Mouse (Mus musculus) spleen, adult 2 months (tissue): Measurements from ENCODE around the gene Igsf21. TPM values are rescaled to one million over a fixed set of nuclear protein-coding genes. Genes with fewer than 3 reads are reported as not detected.

ENCODE experiments used
- DNase-seq, 2 experiments: peaks; one replicate each; pipeline versions ENCODE4 v3.0.0 to v3.0.0-alpha.2; 2012 to 2021; ENCODE audit warnings: low spot score in 2 of 2, low read depth in 1 of 2
- H3K27ac ChIP-seq: fragments of 200-500 bp; 2 replicates; pipeline ENCODE4 v1.5.1; 2012; ENCODE audit warnings: low read length, inconsistent platforms; ENCODE audit not compliant: insufficient read depth
- H3K27me3 ChIP-seq: fragments of 200-500 bp; 2 replicates; pipeline ENCODE4 v1.6.1; 2012; ENCODE audit warnings: mild to moderate bottlenecking, moderate library complexity, low read length, inconsistent platforms; ENCODE audit not compliant: control insufficient read depth, insufficient read depth
- H3K36me3 ChIP-seq: fragments of 200-500 bp; 2 replicates; pipeline ENCODE4 v1.6.1; 2012; ENCODE audit warnings: mild to moderate bottlenecking, low read length, inconsistent platforms; ENCODE audit not compliant: control insufficient read depth, insufficient read depth
- H3K4me1 ChIP-seq: fragments of 200-500 bp; 2 replicates; pipeline ENCODE4 v1.6.1; 2011; ENCODE audit warnings: inconsistent platforms; ENCODE audit not compliant: control insufficient read depth, insufficient read depth, insufficient read length
- H3K4me3 ChIP-seq: fragments of 200-500 bp; 2 replicates; pipeline ENCODE4 v1.5.1; 2011; ENCODE audit warnings: mild to moderate bottlenecking, inconsistent platforms; ENCODE audit not compliant: insufficient read depth, insufficient read length; ENCODE audit errors: extremely low read depth
- CTCF ChIP-seq: fragments of 200-500 bp; IDR thresholded peaks from 2 replicates; pipeline ENCODE4 v1.5.1; 2011; ENCODE audit warnings: mild to moderate bottlenecking, inconsistent platforms; ENCODE audit not compliant: insufficient read depth, insufficient read length, insufficient replicate concordance; ENCODE audit errors: extremely low read depth
- POLR2A ChIP-seq: fragments of 200-500 bp; IDR thresholded peaks from 2 replicates; pipeline ENCODE4 v1.6.1; 2011; ENCODE audit warnings: low read depth, low read length, inconsistent platforms
- WGBS: fragments of 180-500 bp; shearing (Covaris S2); methylation state at CpG from one replicate; pipeline ENCODE4 v1.1.7; 2018; 5-methylcytosine and 5-hydroxymethylcytosine counted together
- polyA plus RNA-seq: library from polyadenylated mRNA; depleted of rRNA; stranded (reverse); fragments of >200 nt; gene quantifications from 2 replicates; pipeline ENCODE4 v1.2.3, GENCODE M21; 2012

Gene Igsf21
- polyA plus RNA-seq, 1 experiment = 0.05 TPM

DNA sequence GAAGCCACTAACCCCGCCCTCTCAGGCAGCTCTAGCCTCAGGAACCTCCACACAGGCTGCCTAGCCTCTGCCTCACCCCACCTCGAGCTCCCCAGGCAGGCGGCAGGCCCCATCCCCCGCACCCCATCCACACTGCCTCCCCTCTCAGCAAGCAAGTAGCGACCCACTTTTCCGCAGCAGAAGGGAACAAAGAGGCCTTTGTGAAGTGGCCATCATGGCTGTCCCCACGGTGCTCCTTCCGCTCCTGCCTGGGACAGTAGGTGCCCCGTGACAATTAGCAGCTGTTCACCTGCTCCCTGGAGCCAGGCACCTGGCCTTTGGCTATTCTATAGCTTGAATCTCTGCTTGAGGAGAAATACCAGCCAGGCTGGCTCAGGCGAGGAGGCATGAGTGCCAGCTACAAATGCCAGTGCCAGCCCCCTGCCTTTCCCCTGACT, 9.3 kb downstream of the Igsf21 start:
- Histone ChIP-seq H3K4me3 (no peak overlapping the region), H3K36me3 (no peaks in the 10 kb centered on the region), H3K4me1 (no peaks in the 10 kb centered on the region), H3K27ac (no peak overlapping the region), H3K27me3 (no peaks in the 10 kb centered on the region)
- DNase-seq = no peak
- 42% methylated on average over 10 of the region's 10 CpGs for WGBS
- TF ChIP-seq POLR2A = no peak
- no peak for TF ChIP-seq CTCF

DNA sequence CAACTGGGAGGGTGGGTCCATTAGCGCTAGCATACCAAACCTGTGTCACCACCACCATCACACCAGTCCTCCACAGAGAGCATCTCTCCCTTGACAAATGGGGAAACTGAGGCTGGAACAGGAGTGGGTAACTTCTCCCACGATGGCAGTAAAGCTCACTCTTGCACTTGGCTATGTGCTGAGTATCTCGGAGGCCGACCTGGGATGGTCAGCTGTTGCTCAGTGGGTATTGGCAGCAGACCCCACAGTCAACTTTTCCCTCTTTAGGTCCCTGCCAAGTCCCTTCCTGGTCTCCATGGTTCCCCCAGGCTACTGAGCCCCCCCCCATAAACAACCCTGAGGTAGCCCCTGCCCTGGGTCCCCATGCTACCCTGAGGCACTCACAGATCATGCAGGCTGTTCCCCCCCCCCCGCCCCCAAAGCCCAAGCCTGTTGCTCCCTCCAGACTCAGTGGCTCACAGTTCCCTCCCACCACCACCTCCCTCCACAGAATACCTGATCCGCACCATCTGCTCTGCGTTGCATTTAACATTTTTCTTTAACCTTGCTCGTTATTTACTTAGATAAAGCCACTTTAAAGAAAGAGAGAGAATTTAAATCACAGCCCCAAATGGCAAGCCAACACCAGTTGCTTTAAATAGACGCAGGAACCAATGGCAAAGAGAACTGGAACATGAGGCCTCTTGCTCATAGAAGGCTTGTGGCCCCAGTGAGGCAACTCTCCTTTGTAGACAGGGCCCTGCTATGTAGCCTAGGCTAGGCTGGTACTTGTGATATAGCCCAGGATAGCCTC, 11.0 kb downstream of the Igsf21 start:
- TF ChIP-seq POLR2A (no peak), CTCF (no peak)
- WGBS = 73% methylated on average over 9 of the region's 9 CpGs
- Histone ChIP-seq H3K4me3 (no peak overlapping the region), H3K4me1 (no peaks in the 10 kb centered on the region), H3K27me3 (no peaks in the 10 kb centered on the region), H3K36me3 (no peaks in the 10 kb centered on the region), H3K27ac (no peak overlapping the region)
- no peak for DNase-seq

DNA sequence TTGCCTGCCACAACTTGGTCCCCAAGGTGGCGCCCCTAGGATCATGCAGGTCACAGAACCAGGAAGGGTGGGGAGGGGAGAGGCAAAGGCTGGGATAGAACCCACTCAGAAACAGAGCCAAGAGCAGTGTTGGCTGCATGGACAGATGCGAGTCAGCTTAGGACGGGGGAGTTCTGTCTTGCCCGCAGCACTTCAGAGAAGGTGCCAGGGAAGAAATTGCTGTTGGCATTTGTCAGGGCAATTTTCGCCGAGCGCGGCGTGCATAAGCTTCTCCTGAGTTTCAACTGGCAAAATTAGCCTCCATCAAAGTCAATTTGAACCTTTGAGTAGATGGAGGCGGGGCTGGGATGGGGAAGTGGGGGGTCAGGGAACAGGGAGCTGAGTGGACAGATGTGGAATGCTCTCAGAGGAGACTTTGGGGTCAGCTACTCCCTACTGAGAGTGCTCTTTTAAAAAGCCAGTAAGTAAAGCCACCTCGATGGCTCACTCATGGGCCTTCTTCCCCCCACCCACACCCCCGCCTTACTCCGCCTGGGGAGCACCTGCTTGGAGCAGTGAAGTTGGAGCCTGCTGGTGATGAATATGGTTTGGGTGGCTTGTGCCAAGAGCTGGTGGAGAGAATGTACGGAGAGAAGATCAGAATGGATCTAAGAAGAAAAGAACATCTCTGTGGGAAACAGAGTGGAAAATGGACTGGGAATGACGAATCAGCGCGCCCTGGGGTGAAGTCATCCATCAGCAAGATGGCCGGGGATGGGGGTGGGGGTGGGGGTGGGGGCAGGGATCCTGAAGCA, 12.0 kb downstream of the Igsf21 start:
- Histone ChIP-seq H3K27me3 (no peaks in the 10 kb centered on the region), H3K4me1 (no peaks in the 10 kb centered on the region), H3K36me3 (no peaks in the 10 kb centered on the region), H3K4me3 (no peak overlapping the region), H3K27ac (no peak overlapping the region)
- no peak for DNase-seq
- TF ChIP-seq POLR2A = no peak
- no peak for TF ChIP-seq CTCF
- 82% methylated on average over 18 of the region's 18 CpGs for WGBS

DNA sequence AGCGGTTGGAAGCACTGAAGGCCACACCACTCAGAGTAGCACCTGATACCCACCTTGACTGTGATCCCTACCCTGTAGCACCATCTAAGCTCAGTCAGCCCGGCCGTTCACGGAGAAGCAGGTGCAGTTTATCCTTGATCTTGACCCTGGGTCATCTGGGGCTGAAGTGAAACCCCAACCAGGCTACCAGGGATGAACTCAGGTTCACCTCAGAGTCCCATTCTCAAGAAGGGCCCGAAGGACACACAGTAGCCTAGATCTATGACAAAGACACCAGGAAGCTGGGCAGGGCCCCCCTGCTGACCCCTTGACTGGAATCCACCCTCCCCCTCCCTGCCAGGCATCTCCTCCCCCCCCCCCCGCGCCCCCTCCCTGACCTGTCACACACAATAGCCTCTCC, 18.7 kb downstream of the Igsf21 start:
- whole genome bisulfite sequencing = 70% methylated on average over 7 of the region's 7 CpGs
- TF ChIP-seq CTCF (no peak), POLR2A (no peak)

DNA sequence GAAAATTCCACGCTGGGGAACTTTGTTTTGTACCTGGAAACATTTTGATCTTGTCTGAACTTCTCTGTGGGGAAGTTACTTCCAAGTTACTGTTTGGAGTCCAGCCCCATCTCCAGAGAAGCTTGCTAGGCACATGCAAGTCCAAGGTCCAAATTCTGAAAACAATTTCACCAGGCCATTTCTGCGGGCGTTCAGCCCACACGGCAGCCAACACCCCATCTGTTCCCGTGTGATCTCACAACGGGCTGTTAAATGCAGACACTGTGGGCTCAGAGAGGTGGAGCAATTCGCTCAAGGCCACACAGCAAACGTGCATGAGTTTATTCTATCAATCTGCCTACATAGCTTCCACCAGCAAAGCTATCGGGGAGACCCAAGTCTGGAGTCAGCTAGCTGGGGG, 21.4 kb downstream of the Igsf21 start:
- H3K4me1 ChIP-seq = no peaks in the 10 kb centered on the region
- no peaks in the 10 kb centered on the region for H3K27me3 ChIP-seq
- WGBS = 70% methylated on average over 9 of the region's 9 CpGs
- H3K27ac ChIP-seq = no peak overlapping the region
- TF ChIP-seq CTCF (no peak), POLR2A (no peak)
- no peaks in the 10 kb centered on the region for H3K36me3 ChIP-seq
- DNase-seq = no peak
- no peak overlapping the region for H3K4me3 ChIP-seq

More for the DNA sequence above, 18.7 kb downstream of the Igsf21 start:
- Histone ChIP-seq H3K36me3 (no peaks in the 10 kb centered on the region), H3K4me3 (no peak overlapping the region), H3K27me3 (no peaks in the 10 kb centered on the region), H3K4me1 (no peaks in the 10 kb centered on the region), H3K27ac (no peak overlapping the region)
- DNase-seq = no peak

DNA sequence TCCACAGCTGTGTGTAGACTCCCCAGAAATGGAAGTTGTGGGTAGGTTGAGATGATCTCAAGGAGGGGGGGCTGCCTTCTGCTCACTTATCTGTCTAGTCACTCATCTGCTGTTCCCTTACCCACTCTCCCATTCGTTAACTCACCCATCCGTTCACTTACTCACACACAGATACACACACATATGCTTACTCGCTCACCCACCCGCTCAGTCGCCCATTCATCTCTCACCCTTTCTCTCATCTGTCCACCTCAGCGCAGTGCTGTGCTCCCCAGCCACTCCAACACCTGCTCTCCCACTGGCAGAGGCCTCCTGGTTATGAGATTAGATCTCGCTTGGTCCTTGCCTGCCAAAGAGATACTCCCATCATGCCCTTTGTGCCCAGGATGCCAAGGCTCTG, 22.1 kb downstream of the Igsf21 start:
- 80% methylated on average over 7 of the region's 7 CpGs for WGBS
- no peak for DNase-seq
- no peaks in the 10 kb centered on the region for H3K36me3 ChIP-seq

More for the DNA sequence above, 22.1 kb downstream of the Igsf21 start:
- Histone ChIP-seq H3K4me1 (no peaks in the 10 kb centered on the region), H3K4me3 (no peak overlapping the region), H3K27me3 (no peaks in the 10 kb centered on the region), H3K27ac (no peak overlapping the region)
- TF ChIP-seq CTCF (no peak), POLR2A (no peak)
